Comparison of ENCODE assay signal across 17 mouse cellular contexts in the genomic region with DNA sequence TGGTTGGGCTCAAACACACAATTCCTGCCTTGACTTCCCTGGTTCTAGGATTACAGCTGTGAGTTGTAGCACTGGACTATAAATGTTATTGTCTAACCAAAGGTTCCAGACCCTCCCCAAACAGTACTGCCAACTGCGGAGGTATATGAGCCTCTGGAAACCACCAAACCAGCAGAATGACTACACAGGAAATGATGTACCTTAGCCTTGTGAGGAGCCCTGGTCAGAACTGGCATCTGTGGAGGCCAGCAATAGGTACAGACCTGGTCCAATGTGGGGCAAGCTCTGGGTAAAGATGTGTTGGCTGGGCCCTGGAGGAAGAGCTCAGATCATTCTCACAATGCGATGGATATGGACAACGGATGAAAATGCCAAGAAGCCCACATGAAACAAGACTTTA. TPM values are rescaled to one million over a fixed set of nuclear protein-coding genes. Genes with fewer than 3 reads are reported as not detected.
A peak's percentile ranks its signal among the peaks of the same experiment; 100 is the strongest.
DNase-seq lines count a peak whose midpoint lies in the region; ATAC-seq lines count a peak whose summit lies in the region.
"Had no signal": no experiment of that assay in that cellular context is flagged by ENCODE, and none has a peak within 500 bp of the region (broad histone marks: within the 10 kb centered on the region; RNA-seq: fewer than 3 reads in every experiment).

No protein-coding gene starts in this region.

- peak; percentile 11 for DNase-seq in CD4-positive, CD25-positive, alpha-beta regulatory T cell, adult 2 months (ENCODE audit: low read depth, low spot score)
- DNase-seq in spleen, postnatal 10 days (ENCODE audit: low spot score in 2 of 2) = no peak
- DNase-seq in cerebellum, adult 11-12 months = no peak
- DNase-seq in gastrocnemius, postnatal 25 days = no peak
- DNase-seq: adrenal gland, adult 2 months; adrenal gland, postnatal 10 days; adrenal gland, postnatal 25 days; cerebellum, adult 11 months; cerebellum, adult 2 months; cerebellum, adult 9-10 months; cerebellum, postnatal 10 days; cerebellum, postnatal 25 days; forebrain, postnatal 0 days had no signal

- ATAC-seq in activated CD4-positive, CD25-positive, alpha-beta regulatory T cell, adult 4 months = peak; percentile 52
- ATAC-seq: forebrain, embryonic 13.5 days; forebrain, embryonic 15.5 days; forebrain, postnatal 0 days; Patski had no signal

RNA-seq across cellular contexts. Expression of a gene that starts 23.7 kb away (rescaled TPM):
- polyA plus RNA-seq in activated CD4-positive, CD25-positive, alpha-beta regulatory T cell, adult 4 months (2017; shearing (Covaris generic)) = 10 to 100 TPM; 16.4 TPM
- 10 to 100 TPM; 11.8 to 13.1 TPM for total RNA-seq in gastrocnemius, postnatal 25 days (2021)
